Mouse (Mus musculus) liver, adult 2 months (tissue): ENCODE measurements around the gene Psmf1.

Experiments
- CTCF ChIP-seq: fragments of 200-500 bp; IDR thresholded peaks from 2 replicates; pipeline ENCODE4 v1.5.1; 2011; ENCODE audit warnings: low read depth, low read length, control low read depth
- POLR2A ChIP-seq: fragments of 200-500 bp; IDR thresholded peaks from 2 replicates; pipeline ENCODE4 v1.6.1; 2011; ENCODE audit warnings: low read length, control low read depth; ENCODE audit not compliant: insufficient read depth; ENCODE audit errors: extremely low read depth

- TF ChIP-seq CTCF, result peak; percentile 59
- TF ChIP-seq POLR2A, result no peak
Measured at GRCm38 (mm10) chr2:151682357-151682756, 61.6 kb downstream of the Psmf1 start.
